Mouse (Mus musculus): ENCODE results near the gene Pramel1.

GRCm38 (mm10) chr4:143366415-143367041, 27.7 kb upstream of the Pramel1 start:
- TF ChIP-seq CTCF (conservative IDR thresholded peaks at IDR 0.05; ENCODE audit: low read length) (no peak), POU5F1 (IDR thresholded peaks at IDR 0.05; ENCODE audit: borderline replicate concordance, low read length) (no peak), NANOG (IDR thresholded peaks at IDR 0.05; ENCODE audit: borderline replicate concordance, low read length) (no peak)
